ENCODE assay signal across 29 mouse cellular contexts in the genomic region with DNA sequence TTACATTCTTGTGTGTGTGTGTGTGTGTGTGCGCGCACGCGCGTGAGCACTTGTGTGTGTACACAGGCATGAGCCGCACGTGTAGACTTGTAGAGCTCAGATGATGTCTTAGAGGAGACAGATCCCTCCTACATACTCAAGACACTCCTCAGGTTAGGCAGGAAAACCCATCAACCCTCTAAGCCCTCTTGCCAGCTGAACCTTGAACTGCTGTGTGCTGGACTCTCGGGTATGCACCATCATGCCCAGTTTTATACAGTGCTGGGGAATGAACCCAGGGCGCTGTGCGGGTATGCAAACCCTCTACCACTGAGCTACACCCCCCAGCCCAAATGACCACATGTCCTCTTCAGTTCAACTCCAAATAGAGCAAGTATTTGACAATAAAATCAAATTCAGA. TPM values are rescaled to one million over a fixed set of nuclear protein-coding genes. Genes with fewer than 3 reads are reported as not detected.
"Had no signal": no experiment of that assay in that cellular context is flagged by ENCODE, and none has a peak within 500 bp of the region (broad histone marks: within the 10 kb centered on the region; RNA-seq: fewer than 3 reads in every experiment).

No protein-coding gene starts in this region.

- H3K9me3 ChIP-seq: limb, embryonic 10.5 days; limb, embryonic 13.5 days; liver, embryonic 12.5 days; liver, embryonic 15.5 days; lung, embryonic 15.5 days; megakaryocyte, embryonic 14.5 days; midbrain, embryonic 10.5 days; midbrain, embryonic 13.5 days; neural tube, embryonic 13.5 days; stomach, embryonic 15.5 days had no signal

- H3K4me3 ChIP-seq: layer of hippocampus, adult 2 months; limb, embryonic 10.5 days; limb, embryonic 13.5 days; liver, embryonic 12.5 days; liver, embryonic 15.5 days; lung, embryonic 15.5 days; megakaryocyte, embryonic 14.5 days; midbrain, embryonic 10.5 days; midbrain, embryonic 13.5 days; myocyte; neural tube, embryonic 13.5 days; stomach, embryonic 15.5 days had no signal

- H3K27ac ChIP-seq: layer of hippocampus, adult 2 months; limb, embryonic 10.5 days; limb, embryonic 13.5 days; liver, embryonic 12.5 days; liver, embryonic 15.5 days; lung, embryonic 15.5 days; midbrain, embryonic 10.5 days; midbrain, embryonic 13.5 days; neural tube, embryonic 13.5 days; stomach, embryonic 15.5 days had no signal

- DNase-seq: layer of hippocampus, adult 9-11 months; liver; lung, adult 18-20 months; lung, postnatal 10 days; lung, postnatal 36 days; retina, postnatal 1 day; right cerebral cortex, postnatal 25 days; spleen, adult 18-20 months; thymus, postnatal 25 days had no signal

- H3K4me1 ChIP-seq: midbrain, embryonic 13.5 days; neural tube, embryonic 13.5 days had no signal

- H3K27me3 ChIP-seq: limb, embryonic 13.5 days; liver, embryonic 12.5 days; liver, embryonic 15.5 days; lung, embryonic 15.5 days; megakaryocyte, embryonic 14.5 days; midbrain, embryonic 13.5 days; neural tube, embryonic 13.5 days; stomach, embryonic 15.5 days had no signal

- H3K9ac ChIP-seq: limb, embryonic 13.5 days; liver, embryonic 12.5 days; liver, embryonic 15.5 days; lung, embryonic 15.5 days; midbrain, embryonic 13.5 days; neural tube, embryonic 13.5 days; stomach, embryonic 15.5 days had no signal

- ATAC-seq: liver, embryonic 12.5 days; midbrain, embryonic 13.5 days; midbrain, embryonic 16.5 days had no signal

- H3K36me3 ChIP-seq: midbrain, embryonic 13.5 days; neural tube, embryonic 13.5 days had no signal

- H3K4me2 ChIP-seq: limb, embryonic 13.5 days; liver, embryonic 12.5 days; liver, embryonic 15.5 days; lung, embryonic 15.5 days; midbrain, embryonic 13.5 days; neural tube, embryonic 13.5 days; stomach, embryonic 15.5 days had no signal

RNA-seq across cellular contexts. Expression of gene Bcl2a1c, which starts 55.2 kb away (rescaled TPM):
- total RNA-seq: layer of hippocampus, adult 2 months; layer of hippocampus, postnatal 25 days; left cerebral cortex, adult 18-20 months; left cerebral cortex, postnatal 25 days; monocyte, adult 5-6 weeks; neutrophil, adult 5-6 weeks had no signal
- polyA plus RNA-seq: intestine, embryonic 14.5 days; large intestine, adult 2 months; limb, embryonic 10.5 days; limb, embryonic 13.5 days; liver, embryonic 12.5 days; liver, embryonic 15.5 days; midbrain, embryonic 10.5 days; midbrain, embryonic 13.5 days; midbrain, embryonic 16.5 days; myocyte; neural tube, embryonic 13.5 days; stomach, embryonic 15.5 days had no signal
